Mouse (Mus musculus) bone marrow macrophage, adult 2 months (primary cell): ENCODE measurements around the gene Cers6.

Source experiments
- CTCF ChIP-seq: IDR thresholded peaks from 2 replicates; pipeline ENCODE4 v1.5.1; 2012; ENCODE audit warnings: low read depth, mild to moderate bottlenecking, low read length, moderate library complexity
- POLR2A ChIP-seq: IDR thresholded peaks from 2 replicates; pipeline ENCODE4 v1.6.1; 2012; ENCODE audit warnings: mild to moderate bottlenecking, low read depth, low read length, borderline replicate concordance

GRCm38 (mm10) chr2:69019821-69020489 is 158.7 kb downstream of the Cers6 start:
- TF ChIP-seq POLR2A, result no peak
- TF ChIP-seq CTCF, result no peak
